Mouse (Mus musculus) kidney, postnatal 0 days (tissue): ENCODE data around the gene Sdhb. TPM values are rescaled to one million over a fixed set of nuclear protein-coding genes. Genes with fewer than 3 reads are reported as not detected.

Source experiments
- ATAC-seq: fragments of 200-750 bp; cut with Nextera tagmentation; replicated peaks from 2 replicates; pipeline ENCODE4 v1.8.0; 2017; ENCODE audit warnings: low read depth, moderate number of reproducible peaks, moderate TSS enrichment, moderate library complexity; ENCODE audit not compliant: low FRiP score
- DNase-seq: peaks from one replicate; pipeline ENCODE4 v3.0.0-alpha.2; 2016; ENCODE audit warnings: low spot score
- H3K27ac ChIP-seq: fragments of 300-500 bp; sonication (generic); 2 replicates; pipeline ENCODE4 v1.5.1; 2014; ENCODE audit warnings: mild to moderate bottlenecking
- H3K27me3 ChIP-seq: fragments of 300-500 bp; sonication (generic); 2 replicates; pipeline ENCODE4 v1.6.1; 2014; ENCODE audit warnings: low read length, mixed read lengths; ENCODE audit not compliant: insufficient read depth
- H3K36me3 ChIP-seq: fragments of 300-500 bp; sonication (generic); 2 replicates; pipeline ENCODE4 v1.6.1; 2014; ENCODE audit warnings: low read length, mixed read lengths; ENCODE audit not compliant: insufficient read depth
- H3K4me1 ChIP-seq: fragments of 300-500 bp; sonication (generic); replicated peaks from 2 replicates; pipeline ENCODE4 v1.6.1; 2014; ENCODE audit warnings: antibody characterized with exemption, low read length, mixed read lengths; ENCODE audit not compliant: insufficient read depth
- H3K4me2 ChIP-seq: fragments of 300-500 bp; sonication (generic); 2 replicates; pipeline ENCODE4 v1.6.1; 2014; ENCODE audit warnings: mild to moderate bottlenecking, low read length, moderate library complexity, mixed read lengths
- H3K4me3 ChIP-seq: fragments of 300-500 bp; sonication (generic); replicated peaks from 2 replicates; pipeline ENCODE4 v1.5.1; 2014; ENCODE audit warnings: low read depth, low read length
- H3K9ac ChIP-seq: fragments of 300-500 bp; sonication (generic); 2 replicates; pipeline ENCODE4 v1.6.1; 2014; ENCODE audit warnings: low read depth, low read length
- H3K9me3 ChIP-seq: fragments of 300-500 bp; sonication (generic); replicated peaks from 2 replicates; pipeline ENCODE4 v1.6.1; 2016; ENCODE audit warnings: low read length, inconsistent platforms, mixed read lengths
- CTCF ChIP-seq: IDR thresholded peaks from 2 replicates; pipeline ENCODE4 v1.5.1; 2016; ENCODE audit warnings: antibody characterized with exemption, low read depth, mild to moderate bottlenecking, moderate library complexity
- WGBS: fragments of 180-500 bp; shearing (Covaris S2); extraction: QIAGEN DNeasy Blood & Tissue Kit; methylation state at CpG from one replicate; pipeline ENCODE4 v1.1.7; 2014; 5-methylcytosine and 5-hydroxymethylcytosine counted together
- polyA plus RNA-seq: library from polyadenylated mRNA; unstranded; fragments of >200 nt; fragmentation: Nextera tagmentation; extraction: Ambion mirVana; gene quantifications from 2 replicates; pipeline ENCODE4 v1.2.1, GENCODE M21; 2015

Gene Sdhb
- polyA plus RNA-seq, 1 experiment from 2014 or later: 674 TPM

DNA sequence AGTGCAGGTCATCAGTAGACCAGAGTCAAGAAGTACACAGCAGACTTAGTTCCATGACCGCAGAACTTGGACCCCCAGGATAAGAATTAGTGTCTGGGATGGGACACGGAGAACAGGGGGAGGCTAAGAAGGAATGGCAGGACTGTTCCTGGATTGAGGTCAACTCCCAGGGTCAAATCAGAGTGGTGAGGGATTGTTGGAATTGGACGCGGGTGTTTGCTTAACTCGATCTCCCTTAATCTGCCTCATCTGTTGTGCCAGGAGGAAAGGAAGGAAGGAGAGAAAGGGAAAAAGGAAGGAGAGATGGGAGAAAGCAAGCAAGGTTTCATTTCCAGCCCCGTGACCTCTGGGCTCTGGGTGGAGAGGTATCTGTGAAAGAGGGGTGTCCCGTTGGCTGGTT is 49.1 kb downstream of the Sdhb start, which contains the start of gene Mfap2:
Mfap2 (plus strand) TSS at position 301 of the 400 bp plus-strand sequence.
- 17% methylated on average over 7 of the region's 7 CpGs for WGBS
- H3K27me3 ChIP-seq: no peaks in the 10 kb centered on the region
- peak within 1 kb of the TSS; percentile 67 for H3K9ac ChIP-seq
- no peaks in the 10 kb centered on the region for H3K9me3 ChIP-seq
- DNase-seq: no peak
- peak within 1 kb of the TSS; percentile 61 for H3K4me2 ChIP-seq
- peak within 1 kb of the TSS; percentile 56 for H3K4me3 ChIP-seq
- peak within 1 kb of the TSS; percentile 81 for H3K27ac ChIP-seq
- H3K4me1 ChIP-seq: peaks cover 10% of the 10 kb centered on the region; the same call in 1 of the 2 replicates
- ATAC-seq: no peak
- TF ChIP-seq CTCF: no peak
- peaks cover 19% of the 10 kb centered on the region; the same call in 1 of the 2 replicates for H3K36me3 ChIP-seq

DNA sequence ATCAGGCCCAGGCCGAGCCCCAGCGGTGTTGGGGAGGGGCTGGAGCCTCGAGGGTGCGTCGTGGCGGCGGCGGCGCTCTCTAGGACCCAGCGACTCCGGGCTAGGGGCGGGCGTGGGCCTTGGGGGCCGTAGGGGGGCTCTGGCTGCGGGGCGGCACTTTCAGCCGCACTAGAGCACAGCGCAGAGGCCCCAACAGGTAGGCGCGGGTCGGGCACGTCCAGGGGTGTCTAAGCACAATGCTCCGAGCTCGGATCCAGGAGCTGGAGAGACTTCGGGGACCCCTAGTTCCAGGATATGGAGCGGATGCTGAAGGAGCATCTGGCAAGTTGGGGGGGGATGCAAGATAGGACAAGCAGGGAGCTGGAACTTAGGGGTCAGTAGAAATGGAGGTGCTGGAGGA is 49.5 kb downstream of the Sdhb start:
- H3K4me2 ChIP-seq: peak overlapping the region; percentile 61
- peak overlapping the region; percentile 56 for H3K4me3 ChIP-seq
- peaks cover 15% of the 10 kb centered on the region; the same call in 1 of the 2 replicates for H3K36me3 ChIP-seq
- peak overlapping the region; percentile 81 for H3K27ac ChIP-seq
- WGBS: under 1% methylated on average over 26 of the region's 26 CpGs
- H3K4me1 ChIP-seq: peaks cover 10% of the 10 kb centered on the region; the same call in 1 of the 2 replicates
- peak overlapping the region; percentile 67 for H3K9ac ChIP-seq
- no peak for TF ChIP-seq CTCF
- no peaks in the 10 kb centered on the region for H3K27me3 ChIP-seq
- H3K9me3 ChIP-seq: no peaks in the 10 kb centered on the region
- ATAC-seq (peak; percentile 52; the same call in 1 of the 2 replicates), DNase-seq (peak; percentile 77)

DNA sequence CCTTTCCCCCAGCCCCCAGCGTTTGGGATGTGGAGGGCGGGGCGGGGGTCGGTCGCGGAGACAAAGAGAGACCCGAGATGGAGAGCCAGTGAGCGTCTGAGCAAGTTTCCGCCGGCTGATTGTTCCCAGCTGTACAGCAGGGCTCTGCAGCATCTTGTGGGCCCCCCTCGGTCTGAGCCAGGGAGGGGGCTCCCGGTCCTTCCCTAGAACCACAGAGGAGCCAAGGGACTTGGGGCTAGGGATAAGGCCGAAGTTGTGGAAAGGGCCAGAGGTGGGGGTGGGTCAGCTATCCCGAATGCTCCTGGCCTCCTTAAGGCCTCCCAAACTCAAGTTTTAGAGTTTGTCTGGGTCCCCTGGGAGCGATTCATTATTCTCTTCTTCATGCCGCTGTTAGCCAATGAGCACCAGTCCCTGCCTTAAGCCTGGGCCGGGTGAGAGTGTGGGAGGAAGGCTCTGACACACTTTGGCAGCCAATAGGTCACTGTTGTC is 50.0 kb downstream of the Sdhb start:
- H3K4me1 ChIP-seq: peaks cover 10% of the 10 kb centered on the region; the same call in 1 of the 2 replicates
- peaks cover 12% of the 10 kb centered on the region; the same call in 1 of the 2 replicates for H3K36me3 ChIP-seq
- TF ChIP-seq CTCF: no peak
- H3K9ac ChIP-seq: peak overlapping the region; percentile 67
- no peaks in the 10 kb centered on the region for H3K9me3 ChIP-seq
- H3K4me2 ChIP-seq: peak overlapping the region; percentile 61
- peak; percentile 83 for DNase-seq
- 1% methylated on average over 17 of the region's 17 CpGs for WGBS
- peak; percentile 30; the same call in 1 of the 2 replicates for ATAC-seq
- H3K27ac ChIP-seq: peak overlapping the region; percentile 81
- no peaks in the 10 kb centered on the region for H3K27me3 ChIP-seq
- H3K4me3 ChIP-seq: peak overlapping the region; percentile 56

DNA sequence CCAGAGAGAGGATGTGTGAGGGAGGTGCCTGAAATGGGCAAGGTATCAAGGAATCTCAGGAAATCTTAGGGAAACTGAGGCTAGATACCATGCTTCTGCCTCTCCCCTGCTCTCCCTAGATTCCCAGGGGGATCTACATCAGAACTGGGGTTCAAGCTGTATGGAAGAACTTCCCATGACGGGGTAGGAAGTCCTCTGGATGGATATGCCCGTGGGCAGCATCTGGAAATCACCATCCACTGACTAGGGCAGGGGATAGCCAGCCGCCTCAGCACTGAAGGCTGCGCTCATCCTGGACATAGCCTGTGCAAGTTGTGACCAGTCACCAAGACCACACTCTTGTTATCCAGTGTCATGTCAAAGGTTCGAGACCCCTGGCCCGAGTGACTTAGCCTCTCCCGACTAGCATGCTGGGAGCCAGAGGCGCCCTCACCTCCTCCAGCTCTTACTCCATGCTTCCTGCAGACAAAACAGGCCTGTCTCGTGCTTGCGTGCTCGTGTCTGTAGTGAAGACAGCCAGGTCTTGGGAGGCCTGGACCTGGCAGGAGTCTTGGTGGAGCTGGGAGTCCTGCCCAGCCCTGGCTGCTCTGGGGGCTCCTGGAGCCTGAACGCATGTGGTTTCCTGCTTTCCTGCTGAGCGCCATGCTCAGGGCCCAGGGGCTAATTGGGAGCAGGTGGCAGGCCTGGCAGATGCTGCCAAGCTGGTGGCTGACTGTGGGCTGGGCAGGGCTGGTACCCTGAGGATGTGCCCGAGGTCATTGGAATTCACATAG is 50.7 kb downstream of the Sdhb start:
- Histone ChIP-seq H3K4me3 (peak overlapping the region; percentile 56), H3K27me3 (no peaks in the 10 kb centered on the region), H3K9me3 (no peaks in the 10 kb centered on the region), H3K4me2 (peak overlapping the region; percentile 61), H3K36me3 (peaks cover 11% of the 10 kb centered on the region; the same call in 1 of the 2 replicates), H3K27ac (0 out of 2 replicates have a peak overlapping the region, but pooled peaks have one; percentile 81), H3K9ac (peak overlapping the region; percentile 67; the same call in 1 of the 2 replicates), H3K4me1 (peaks cover 10% of the 10 kb centered on the region; the same call in 1 of the 2 replicates)
- no peak for ATAC-seq
- no peak for TF ChIP-seq CTCF
- WGBS: 36% methylated on average over 14 of the region's 14 CpGs
- DNase-seq: no peak

DNA sequence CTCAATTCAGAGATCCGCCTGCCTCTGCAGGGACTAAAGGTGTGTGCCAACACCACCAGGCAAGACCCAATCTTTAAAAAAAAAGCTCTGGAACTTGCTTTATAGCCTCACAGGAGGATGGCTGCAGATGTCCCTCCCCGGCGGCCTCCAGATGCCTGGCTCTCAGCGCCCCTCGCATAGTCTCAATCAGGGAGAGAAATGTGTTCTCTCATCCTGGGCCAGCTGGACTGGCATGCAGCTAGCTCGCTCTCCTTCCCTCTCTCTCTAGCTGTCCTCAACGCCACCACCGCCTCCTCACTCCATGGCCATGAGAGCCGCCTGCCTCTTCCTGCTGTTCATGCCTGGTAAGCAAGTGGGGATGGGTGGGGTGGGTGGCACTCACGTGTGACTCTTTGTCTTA is 51.6 kb downstream of the Sdhb start:
- Histone ChIP-seq H3K27me3 (no peaks in the 10 kb centered on the region), H3K4me2 (no peak overlapping the region), H3K36me3 (peaks cover 7% of the 10 kb centered on the region; the same call in 1 of the 2 replicates), H3K9me3 (no peaks in the 10 kb centered on the region), H3K9ac (0 out of 2 replicates have a peak overlapping the region, but pooled peaks have one; percentile 2), H3K4me3 (no peak overlapping the region), H3K27ac (no peak overlapping the region), H3K4me1 (peaks cover 10% of the 10 kb centered on the region; the same call in 1 of the 2 replicates)
- no peak for DNase-seq
- no peak for TF ChIP-seq CTCF
- ATAC-seq: no peak
- 78% methylated on average over 10 of the region's 10 CpGs for WGBS

DNA sequence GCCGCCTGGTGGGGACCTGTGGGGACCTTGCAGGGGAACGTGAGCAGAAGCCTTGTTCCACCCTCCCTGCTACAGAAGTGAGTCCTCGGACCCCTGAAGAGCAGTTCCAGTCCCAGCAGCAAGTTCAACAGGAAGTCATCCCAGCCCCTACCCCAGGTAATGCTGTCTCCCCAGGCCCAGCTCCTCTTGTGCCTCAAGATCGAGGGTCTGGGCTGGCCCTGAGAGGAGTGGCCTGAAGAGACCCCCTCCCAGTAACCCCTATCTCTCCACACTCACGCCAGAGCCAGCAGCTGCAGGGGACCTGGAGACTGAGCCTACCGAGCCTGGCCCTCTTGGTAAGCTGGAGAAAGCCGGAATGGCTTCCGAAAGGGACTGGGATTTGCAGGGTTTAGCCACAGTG is 53.1 kb downstream of the Sdhb start:
- Histone ChIP-seq H3K27me3 (no peaks in the 10 kb centered on the region), H3K9me3 (no peaks in the 10 kb centered on the region), H3K9ac (no peak overlapping the region), H3K36me3 (peaks cover 12% of the 10 kb centered on the region; the same call in 1 of the 2 replicates), H3K4me2 (no peak overlapping the region), H3K4me1 (peaks cover 10% of the 10 kb centered on the region; the same call in 1 of the 2 replicates), H3K27ac (no peak overlapping the region), H3K4me3 (no peak overlapping the region)
- ATAC-seq: no peak
- no peak for TF ChIP-seq CTCF
- no peak for DNase-seq
- WGBS: 73% methylated on average over 8 of the region's 8 CpGs
